Mouse (Mus musculus) gastrocnemius, postnatal 10 days (tissue): ENCODE measurements around the gene Fam84b. TPM values are rescaled to one million over a fixed set of nuclear protein-coding genes. Genes with fewer than 3 reads are reported as not detected.
"Not testable (repeated sequence)": the region's sequence is repeated elsewhere in the genome, so short reads cannot be mapped to it uniquely, and the experiment has no call there.

Source experiments
- DNase-seq: peaks from one replicate; pipeline ENCODE4 v3.0.0; 2021; ENCODE audit warnings: mixed read lengths
- long read RNA-seq, 2 experiments: library from polyadenylated mRNA; stranded (forward); transcript quantifications; one replicate each; pipeline ENCODE4 v2.0.0; 2021
- total RNA-seq, 2 experiments: library from RNA; stranded (reverse); gene quantifications; 2 replicates each; pipeline ENCODE4 v1.2.3; 2021

The Fam84b gene
- 1 to 10 TPM; 3.0 to 4.0 TPM for total RNA-seq
- long read RNA-seq, experiment 1, full-length matches to known transcripts, result 2 of 4 reads
- long read RNA-seq, experiment 1, partial matches to known transcripts, result 0 of 4 reads
- long read RNA-seq, experiment 1, other reads (novel, unspliced or antisense), result 2 of 4 reads
- long read RNA-seq, experiment 2, full-length matches to known transcripts, result 3 of 6 reads
- long read RNA-seq, experiment 2, partial matches to known transcripts, result 0 of 6 reads
- long read RNA-seq, experiment 2, other reads (novel, unspliced or antisense), result 3 of 6 reads

DNA sequence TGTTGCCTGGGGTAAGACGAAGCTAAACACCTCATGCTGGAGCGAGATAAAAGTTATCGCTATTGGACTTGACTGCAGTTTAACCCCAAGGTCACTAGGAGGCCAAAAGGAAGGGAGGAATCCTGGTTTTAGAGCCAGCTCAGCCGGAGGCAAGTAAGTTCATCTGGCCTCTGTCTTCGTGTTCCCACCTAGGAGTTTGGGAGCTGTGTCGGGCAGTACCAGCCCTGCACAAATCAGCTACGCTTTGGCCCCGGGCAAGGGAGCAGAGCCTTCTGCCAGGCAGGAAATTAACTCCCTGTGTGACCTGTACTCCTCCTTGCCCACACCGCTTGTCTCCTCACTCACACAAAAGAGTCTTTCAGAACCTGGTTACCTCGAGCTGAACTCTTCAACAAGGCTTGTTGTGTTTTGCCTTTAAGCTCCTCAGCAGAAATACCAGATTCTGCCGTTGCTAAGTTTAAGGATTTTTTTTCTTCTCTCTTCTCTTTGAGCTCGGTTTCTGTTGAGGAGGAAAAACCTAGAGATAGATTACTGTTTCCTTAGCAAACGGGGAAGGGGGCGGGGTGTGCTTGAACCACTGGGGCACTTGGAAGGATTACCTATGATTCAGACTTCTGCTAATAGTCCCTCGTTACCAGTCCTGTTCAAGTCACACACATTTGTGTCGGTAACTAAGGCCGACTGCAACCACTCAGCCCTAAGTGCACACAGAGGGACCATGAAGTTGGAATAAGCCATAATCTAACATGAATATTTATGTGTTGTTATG is at the start of gene Fam84b:
Gene Fam84b (minus strand): TSS at position 548 of the 769 bp plus-strand sequence.
- DNase-seq, result no peak

DNA sequence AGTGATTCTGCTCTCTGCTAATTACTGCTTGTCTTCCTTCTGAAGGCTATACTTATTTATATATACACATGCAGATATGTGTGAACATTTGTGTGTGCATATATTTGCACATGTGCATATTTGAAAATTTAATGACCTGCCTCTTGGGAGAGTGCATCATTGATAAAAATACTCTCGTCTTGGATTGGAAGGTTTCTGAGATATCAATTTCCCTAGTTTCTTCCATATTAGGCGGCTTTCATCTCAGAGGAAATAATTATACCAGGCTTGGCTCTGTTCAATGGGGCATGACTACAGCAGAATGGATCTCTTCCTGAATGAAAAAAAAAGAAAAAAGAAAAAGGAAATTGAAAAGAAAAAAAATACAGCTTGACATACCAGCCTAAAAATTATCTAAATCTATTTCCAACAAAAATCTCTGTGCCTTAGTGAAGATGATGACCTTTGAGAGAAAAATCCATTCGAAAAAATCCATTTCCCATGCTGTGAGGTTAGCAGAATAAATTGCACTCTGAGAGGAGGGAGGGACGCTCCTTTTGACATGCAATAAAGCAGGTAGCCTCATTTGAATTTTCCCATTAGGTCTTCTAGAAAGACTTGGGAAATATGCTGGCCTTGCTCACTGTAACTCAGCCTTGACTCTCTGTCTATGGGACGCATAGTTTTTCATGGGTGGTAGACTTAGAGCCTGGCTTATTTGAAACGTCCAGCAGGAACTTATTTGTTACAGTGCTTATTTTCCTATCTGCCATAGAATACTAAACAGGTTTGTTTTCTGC is 44.8 kb upstream of the Fam84b start:
- DNase-seq, result no peak

DNA sequence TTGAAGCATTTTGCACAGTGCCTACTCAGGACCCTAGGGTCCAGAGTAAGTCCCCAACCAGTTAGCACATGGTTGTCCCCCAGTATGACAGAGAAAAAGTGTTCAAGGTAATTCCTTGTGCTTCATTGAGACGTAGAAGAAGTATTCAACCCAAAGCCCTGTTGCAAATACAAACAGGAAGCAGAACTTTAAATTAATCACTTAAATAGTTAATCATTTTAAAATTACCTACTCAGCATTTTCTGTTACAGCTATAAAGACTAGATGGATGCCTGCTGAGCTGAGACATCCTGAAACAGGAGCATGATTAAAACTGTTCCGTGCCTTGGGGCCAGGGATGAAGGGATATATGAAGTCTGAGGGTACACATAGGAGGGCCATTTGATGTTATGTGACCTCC is 42.5 kb upstream of the Fam84b start:
- DNase-seq, result no peak

DNA sequence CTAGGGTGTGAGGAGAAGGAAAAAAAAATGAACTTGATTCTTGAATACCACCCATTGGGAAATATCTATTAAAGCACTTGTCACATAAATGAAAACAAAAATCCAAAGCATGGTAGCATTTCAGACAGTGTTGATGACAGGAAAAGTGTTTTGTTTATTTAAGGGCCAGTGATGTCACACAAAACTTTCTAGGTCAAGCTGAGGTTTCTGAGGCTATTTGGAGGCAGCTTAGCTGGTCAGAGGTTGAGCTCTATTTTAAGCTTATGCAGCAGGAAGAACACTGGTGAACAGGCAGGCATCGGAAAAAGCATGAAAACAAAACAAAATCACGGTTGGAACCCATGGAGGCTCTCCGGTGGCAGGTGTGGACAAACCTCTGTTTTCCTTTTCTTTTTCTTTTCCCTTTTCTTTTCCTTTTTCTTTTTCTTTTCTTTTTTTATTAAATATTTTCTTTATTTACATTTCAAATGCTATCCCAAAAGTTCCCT is 39.4 kb upstream of the Fam84b start:
- DNase-seq, result no peak

DNA sequence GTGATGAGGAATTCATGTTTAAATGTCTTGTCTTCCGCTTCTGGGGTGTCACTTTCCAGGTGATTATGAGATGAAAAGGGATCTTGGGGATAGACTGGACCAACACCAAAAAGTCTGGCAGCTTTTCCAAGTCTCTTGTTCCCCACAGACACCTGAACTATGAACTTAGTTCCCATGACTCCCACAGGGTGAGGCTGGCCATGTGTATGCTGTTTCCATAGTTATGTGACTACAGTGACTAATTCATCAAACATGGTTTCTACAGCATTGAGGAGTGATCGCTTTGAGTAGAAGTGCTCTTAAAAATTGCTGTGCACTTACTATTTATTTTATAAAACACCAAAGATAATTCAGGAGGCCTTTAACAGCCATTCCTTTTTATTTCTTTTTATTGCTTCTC is 35.1 kb upstream of the Fam84b start:
- no peak for DNase-seq

DNA sequence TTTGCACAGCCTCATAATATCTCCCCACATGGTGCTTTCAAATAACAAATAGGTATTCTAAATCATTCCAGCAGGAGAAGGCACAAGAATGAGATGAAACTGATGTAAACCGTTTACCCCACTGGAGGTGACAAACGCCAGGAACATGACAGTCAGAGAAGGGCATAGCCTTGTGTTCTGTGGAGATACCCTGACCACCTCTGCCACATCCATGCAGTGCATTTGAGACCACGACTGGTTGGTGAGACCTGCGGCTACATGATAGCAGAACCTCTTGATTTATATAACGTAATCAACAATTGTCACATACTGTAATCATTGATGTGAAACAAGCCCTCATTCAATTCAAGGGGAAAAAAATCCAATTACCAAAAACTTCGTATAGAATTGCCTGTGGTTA is 22.1 kb upstream of the Fam84b start:
- DNase-seq, result no peak

DNA sequence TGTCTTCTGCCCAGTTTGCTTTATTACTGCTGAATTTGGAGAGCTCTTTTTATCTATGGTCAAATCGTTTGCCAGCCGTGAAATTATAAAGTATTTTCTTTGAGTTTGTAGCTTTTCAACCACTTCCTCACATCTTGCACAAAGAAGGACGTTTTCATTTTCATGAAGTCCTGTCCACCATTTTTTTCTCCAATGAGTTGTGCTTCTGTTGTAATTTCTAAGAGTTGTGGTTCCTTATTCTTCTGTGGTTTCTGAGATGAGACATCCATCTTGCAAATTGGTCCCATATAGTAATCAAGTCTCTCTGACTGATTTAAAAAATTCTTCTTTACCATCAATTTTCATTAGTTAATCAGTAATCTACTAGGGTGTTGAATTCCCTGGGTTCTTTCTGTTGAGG is 8.8 kb upstream of the Fam84b start:
- no peak for DNase-seq

DNA sequence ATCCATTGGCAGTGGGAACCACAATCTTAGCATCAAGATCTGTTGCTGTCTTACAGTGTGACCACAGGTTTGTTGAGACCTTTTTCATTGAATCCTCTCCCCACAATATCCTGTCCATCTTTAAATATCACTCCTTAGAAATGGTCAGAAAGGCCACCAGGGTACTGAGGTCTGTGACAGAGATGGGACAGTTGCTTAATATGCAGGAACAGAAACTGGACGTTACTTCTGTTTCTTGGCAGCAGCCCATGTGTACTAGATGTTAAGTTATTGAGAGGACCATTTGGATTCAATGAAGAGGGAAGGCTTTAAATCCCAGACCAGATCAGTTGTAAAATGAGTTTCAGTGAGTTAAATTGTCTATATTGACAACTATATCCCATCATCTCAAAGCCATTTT is 1.5 kb upstream of the Fam84b start:
- DNase-seq, result no peak

DNA sequence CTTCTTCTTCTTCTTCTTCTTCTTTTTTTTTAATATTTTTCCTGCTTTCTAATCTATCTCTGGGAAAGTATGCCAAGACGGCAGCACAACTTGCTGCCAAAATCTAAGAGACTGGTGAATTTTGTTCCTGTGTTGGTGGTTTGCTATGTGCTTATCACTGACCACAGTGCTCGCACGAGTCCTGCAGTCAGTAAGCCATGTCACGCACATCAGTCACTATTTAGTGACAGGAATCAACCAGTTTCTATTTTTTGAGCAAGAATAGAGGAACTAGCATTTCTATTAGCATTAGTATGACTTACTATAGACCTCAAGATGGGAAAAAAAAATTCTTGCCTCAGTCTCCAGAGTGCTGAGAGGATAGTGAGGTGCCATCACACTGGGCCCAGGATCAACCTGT is 573 bp upstream of the Fam84b start:
- DNase-seq, result no peak

DNA sequence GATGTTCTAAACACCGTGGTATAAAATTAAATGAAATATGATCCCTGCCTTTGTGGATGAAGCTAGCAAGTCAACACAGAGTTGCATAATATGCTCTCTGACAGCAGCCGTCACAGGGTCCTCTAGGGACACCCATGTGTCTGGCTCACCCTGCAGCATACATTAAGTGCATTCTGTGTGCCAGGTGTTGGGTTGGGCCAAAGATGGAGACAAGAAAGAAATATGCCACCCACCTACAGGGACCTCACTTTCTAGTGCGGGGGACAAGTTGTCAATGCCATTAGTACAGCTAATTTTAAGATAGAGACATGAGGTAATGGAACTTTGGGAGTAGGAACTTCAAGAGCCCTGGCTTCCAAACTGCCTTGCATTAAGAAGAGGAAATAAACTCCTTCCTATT is 4.9 kb downstream of the Fam84b start:
- DNase-seq, result no peak

DNA sequence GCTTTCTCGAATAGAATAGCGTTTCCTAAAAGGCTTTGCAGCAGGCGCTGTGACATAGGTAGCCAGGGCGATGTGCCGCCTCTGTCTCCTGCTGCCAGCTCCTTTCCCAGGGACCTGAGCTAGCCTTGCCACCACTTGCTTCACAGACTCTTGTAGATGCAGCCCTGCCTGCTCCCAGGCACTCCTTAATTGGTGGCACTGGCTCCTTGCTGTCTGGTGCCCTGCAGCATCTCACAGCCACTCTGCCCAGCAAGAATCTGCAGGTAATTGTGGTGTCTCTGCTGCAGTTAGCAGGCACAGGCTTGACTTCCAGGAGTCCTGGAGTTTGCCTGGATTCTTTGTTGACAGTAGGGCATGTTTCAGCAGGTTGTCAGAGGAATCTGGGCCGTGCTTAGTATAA is 7.3 kb downstream of the Fam84b start:
- DNase-seq, result no peak

DNA sequence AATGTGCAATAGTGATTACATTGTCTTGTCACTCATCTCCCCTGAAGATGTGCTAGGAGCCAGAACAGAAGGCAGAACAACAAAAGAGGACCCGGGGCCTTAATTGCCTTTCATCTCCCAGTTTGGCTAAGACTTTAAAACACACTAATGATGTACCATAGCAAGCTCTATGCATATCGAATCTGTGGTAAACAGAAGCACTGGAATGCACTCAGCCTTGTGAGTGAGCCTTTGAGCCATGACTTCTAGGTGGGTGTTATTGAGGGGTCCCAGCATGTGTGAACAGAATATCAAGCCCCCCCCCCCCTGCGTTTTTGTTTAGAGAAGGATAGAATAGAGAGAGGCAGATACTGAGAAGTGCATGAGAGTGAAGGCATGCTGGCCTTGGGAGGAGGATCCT is 7.7 kb downstream of the Fam84b start:
- no peak for DNase-seq

DNA sequence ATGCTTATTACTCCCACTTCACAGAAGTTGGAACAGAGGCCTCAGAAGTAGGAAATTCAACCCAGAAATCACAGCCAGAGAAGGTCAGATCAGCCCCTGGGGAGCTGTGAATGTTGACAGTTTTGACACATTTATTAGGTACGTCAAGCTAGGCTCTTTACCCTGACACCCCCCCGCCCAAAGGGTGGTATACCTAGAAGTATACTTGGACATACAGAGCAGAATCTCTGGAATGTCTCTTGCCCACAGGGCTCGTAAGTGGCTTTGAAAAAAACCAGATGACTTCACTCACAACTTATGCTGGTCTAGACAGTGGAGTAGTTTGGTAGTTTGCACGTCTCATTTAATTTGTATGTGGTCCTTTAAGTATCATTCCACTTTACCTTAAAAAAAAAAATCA is 11.8 kb downstream of the Fam84b start:
- no peak for DNase-seq

DNA sequence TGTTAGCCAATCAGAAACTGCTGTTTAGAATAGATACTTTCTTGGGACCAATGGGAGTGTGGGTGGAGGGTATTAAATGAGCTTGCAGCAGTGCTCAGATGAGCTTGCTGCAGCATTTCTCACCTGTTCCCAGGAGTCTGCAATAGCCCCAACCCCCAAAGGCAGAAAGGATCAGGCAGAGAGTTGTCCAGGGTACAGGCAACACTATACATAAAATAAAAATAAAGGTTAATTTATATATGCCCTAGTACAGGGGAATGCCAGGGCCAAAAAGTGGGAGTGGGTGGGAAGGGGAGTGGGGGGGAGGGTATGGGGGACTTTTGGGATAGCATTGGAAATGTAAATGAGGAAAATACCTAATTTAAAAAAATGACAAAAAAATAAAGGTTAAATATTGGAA is 12.3 kb downstream of the Fam84b start:
- DNase-seq, result not testable (repeated sequence)

DNA sequence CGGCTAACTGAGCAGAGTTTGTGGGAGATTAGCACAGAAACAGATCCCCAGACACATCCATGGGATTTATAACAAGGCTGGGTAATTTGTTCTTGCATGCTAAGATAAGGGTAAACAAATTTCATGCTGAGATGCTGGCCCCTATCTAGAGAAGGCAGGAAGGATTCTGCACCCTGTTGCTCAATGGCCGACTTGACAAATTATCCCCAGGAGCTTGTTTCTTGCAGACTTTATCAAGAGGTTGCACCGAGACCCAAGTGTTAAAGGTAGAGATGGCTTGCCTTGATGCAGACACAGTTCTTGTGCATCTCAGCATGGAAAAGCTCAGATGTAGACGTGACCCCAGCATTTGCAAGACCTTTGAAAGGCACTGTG is 13.3 kb downstream of the Fam84b start:
- no peak for DNase-seq

DNA sequence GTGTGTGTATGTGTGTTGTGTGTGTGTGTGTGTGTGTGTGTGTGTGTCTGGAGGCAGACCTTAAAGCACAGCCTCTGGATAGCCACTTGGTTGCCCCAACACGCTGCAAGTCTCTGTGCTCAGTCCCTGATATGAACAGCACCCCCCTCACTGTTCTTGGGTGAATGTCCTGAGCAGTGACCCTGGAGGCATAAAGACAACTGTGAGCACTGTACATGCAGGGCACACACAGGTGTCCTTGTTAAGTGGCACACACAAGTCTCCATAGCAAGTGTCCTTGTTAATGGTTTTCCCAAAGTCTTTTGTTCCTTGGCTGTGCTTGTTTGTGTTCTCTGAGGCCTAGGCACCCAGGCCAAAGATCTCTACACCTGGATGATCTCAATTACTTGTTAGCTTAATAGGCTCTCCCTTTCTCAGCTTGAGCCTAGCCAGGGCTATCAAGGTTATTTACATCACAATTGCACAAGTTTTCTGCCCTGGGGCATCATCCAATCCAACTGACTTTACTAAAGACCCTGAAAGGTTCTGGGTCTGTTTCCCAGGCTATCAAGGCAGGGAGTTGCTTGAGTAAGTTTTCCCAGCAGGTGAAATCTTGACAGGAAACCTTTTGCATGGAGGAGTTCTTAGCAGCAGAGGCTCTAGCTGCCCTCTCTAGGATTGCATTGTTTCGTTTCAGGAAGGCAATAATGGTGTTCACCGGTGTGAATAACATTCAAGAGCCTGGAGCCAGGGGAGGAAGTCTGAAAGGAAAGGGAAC is 13.9 kb downstream of the Fam84b start:
- DNase-seq, result no peak

DNA sequence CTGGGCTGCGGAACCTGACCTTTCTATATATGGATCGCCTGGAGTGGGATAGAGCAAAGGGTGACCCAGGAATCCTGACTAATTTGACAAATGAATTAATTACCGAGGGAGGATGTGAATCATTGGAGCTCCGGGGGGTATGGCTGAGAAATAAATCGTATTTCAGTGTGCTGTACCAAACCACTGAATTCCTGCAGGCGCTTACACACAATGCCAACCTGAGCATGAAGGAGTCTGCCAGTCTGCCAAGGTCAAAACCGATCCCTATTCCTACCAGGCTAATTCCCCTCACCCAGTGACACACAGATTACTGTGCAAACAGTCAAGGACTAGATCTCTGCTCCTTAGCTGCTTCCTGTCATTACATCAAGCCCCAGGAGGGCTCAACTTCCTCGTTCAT is 15.4 kb downstream of the Fam84b start:
- no peak for DNase-seq

DNA sequence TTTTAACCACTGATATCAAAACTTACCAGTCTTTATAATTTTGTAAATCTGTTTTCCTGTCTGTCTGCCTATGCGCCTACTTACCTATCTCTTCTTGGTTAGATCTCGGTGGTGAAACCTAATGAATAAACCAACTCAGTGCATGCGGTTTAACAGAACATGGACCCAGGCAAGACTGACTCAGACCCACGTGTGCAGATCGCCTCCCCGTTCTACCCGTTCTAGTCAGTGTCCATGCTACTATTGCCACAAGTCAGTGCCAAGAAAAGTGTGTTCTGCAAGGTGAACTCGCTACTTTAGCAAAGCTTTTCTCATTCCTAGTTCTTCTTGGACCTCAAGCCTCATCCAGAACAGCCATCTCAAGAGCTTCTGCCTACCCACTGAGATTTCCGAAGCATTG is 15.9 kb downstream of the Fam84b start:
- DNase-seq, result no peak

DNA sequence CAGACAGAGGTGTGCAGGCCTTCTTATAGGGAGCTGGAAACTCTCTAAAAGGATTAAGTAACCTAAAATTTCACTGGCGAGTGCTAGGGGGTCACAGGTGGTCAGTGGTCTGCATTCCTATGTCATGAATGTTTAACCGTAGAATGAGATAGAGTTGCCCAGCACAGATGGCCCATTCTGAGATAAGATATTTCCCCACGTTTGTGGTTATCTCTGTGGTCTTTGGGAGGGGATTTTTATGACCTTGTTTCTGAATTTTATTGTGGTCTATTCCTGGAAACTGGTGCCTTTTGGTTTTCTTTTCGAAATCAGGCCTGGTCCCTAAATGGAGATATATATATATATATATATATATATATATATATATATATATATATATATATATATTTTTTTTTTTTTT is 17.3 kb downstream of the Fam84b start:
- no peak for DNase-seq

DNA sequence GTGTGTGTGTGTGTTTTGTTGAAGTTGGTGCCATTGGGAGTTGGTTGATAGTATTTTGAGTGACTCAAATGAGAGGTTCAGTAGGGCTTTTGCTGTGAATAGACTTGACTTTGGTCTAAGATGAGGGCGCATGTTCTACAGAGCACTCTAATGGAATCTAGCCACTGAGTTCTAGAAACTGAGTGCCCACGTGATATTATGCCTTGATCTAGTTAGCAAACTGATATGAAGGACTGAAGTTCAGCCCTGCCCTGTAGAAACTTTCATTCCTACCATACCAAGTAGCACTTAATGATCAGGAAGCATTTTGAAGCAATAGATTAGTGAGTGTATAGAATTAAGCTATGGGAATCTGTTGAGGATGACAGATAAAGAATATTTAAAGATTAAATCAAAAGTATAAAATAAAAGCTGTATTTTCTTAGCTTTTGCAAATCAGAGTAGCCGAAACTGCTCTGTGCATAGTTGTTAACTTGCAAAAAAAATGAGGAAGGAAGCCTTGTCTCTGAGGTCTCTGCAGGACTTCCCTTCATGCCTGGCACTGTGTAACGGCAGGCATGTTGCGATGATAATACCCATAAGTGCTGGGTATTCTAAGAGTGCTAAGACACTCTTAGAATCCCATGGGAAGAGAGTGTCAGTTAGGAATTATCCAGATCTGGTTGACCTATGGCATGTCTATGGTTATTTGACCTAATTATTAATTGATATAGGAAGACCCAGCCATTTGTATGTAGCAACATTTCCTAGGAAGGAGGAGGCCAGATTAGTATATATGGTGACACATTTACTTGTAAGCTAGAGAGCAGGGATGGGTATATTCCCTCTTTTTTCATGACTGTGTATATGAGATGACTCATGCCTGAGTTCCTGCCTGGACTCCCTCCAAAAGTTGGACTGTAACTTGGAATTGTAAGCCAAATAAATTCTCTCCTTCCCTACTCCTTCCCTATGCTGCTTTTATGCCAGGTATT is 18.7 kb downstream of the Fam84b start:
- DNase-seq, result no peak
